Mouse (Mus musculus) kidney, embryonic 15.5 days (tissue): ENCODE results near the gene 4931429L15Rik. TPM values are rescaled to one million over a fixed set of nuclear protein-coding genes. Genes with fewer than 3 reads are reported as not detected.

ENCODE experiments used
- polyA plus RNA-seq: library from polyadenylated mRNA; unstranded; fragments of >200 nt; fragmentation: Nextera tagmentation; extraction: Ambion mirVana; gene quantifications from 2 replicates; pipeline ENCODE4 v1.2.1, GENCODE M21; 2015

Gene 4931429L15Rik
- polyA plus RNA-seq, 1 experiment from 2014 or later, result not detected

Other genes starting within 250 kb of the 4931429L15Rik start
- gene Apoa1, start 91.4 kb downstream of the 4931429L15Rik start, polyA plus RNA-seq, result 32.7 and 67.5 TPM in 2 replicates
- gene Apoc3, start 84.3 kb downstream of the 4931429L15Rik start, polyA plus RNA-seq, result 0.93 TPM in 1 of 2 replicates, not detected in the other
- gene Apoa4, start 79.3 kb downstream of the 4931429L15Rik start, polyA plus RNA-seq, result not detected in 2 replicates
- not detected in 2 replicates for gene Apoa5, start 51.4 kb downstream of the 4931429L15Rik start, polyA plus RNA-seq
- 58.9 and 61.0 TPM in 2 replicates for gene Zpr1, start 46.9 kb downstream of the 4931429L15Rik start, polyA plus RNA-seq
- 25.9 and 26.7 TPM in 2 replicates for gene Bud13, start 37.0 kb downstream of the 4931429L15Rik start, polyA plus RNA-seq